Mouse (Mus musculus) T-cell, adult 2 months (primary cell): ENCODE results near the gene Cdon.
"Not testable (repeated sequence)": the region's sequence is repeated elsewhere in the genome, so short reads cannot be mapped to it uniquely, and the experiment has no call there.

Source experiments
- DNase-seq: peaks from one replicate; pipeline ENCODE4 v3.0.0; 2022; ENCODE audit warnings: low spot score

The Cdon gene

DNA sequence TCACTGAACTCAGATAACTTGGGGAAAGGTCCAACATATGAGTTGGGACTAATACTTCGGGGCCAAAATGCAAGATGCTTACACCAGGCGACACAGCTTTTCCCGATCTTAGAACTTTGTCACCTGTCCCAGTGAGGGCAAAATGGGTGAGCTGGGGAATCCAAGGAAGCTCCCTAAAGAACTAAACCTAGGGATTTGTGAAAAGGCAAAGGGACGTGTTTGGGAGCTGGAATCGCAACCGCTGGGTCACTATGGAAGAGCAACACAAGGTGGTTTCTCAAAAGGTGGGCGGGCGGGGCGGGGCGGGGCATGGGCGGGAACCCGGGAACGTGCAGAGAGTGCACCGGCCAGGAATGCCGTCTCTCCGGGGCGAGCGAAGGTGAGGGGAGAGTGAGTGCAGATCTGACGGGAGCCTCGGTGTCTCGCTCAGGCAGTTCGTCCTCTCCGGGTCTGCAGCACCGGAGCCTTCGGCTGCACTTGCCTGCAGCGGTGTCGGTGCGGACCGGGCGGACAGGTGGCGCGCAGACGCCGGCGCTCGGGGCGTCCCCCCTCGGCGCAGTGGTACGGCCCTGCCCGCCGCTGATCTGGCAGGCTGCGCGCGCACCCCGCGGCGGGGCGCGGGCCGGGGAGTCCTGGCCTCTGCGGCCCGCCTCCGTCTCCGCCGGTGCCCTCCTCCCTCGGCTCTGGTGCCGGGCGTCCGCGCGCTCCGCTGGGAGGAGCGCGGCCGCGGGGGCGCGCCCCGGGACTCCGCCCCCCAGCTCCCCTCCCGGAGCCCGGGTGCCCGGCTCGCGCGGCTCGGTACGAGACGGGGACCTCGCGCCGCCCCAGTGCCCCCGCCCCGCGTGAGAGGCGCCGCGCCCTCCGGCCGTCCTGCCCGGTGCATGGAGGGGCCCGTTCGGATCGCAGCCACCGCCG, at the start of gene Cdon:
Gene Cdon (plus strand): TSS at position 324 of the 915 bp plus-strand sequence.
- peak; percentile 89 for DNase-seq

- no peak for DNase-seq
These were observed 48.4 kb upstream of the Cdon start for GRCm38 (mm10) chr9:35372324-35373101.

- DNase-seq: no peak
These were observed 43.0 kb upstream of the Cdon start for GRCm38 (mm10) chr9:35377916-35378315.

DNA sequence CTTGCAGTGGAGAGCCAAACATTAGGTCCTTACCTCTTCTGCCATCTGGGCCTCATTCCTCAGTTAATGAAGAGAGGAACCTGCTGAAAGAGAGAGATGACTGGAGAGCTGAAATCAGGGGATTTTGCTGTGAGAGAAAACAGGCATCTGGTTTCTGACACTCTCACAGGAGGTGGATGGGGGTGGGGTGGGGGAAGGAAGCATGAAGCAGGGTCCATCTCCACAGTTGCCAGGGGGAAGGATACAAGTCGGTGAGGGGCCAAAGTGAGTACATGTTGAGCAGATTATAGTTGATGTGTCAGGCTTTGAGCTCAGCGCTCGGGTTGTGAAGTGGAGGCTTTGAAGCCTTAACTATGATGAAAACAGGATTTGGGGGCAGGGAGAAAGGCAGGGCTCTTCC, 41.9 kb upstream of the Cdon start:
- DNase-seq: no peak

GRCm38 (mm10) chr9:35399896-35400295, 21.0 kb upstream of the Cdon start:
- DNase-seq: no peak

DNA sequence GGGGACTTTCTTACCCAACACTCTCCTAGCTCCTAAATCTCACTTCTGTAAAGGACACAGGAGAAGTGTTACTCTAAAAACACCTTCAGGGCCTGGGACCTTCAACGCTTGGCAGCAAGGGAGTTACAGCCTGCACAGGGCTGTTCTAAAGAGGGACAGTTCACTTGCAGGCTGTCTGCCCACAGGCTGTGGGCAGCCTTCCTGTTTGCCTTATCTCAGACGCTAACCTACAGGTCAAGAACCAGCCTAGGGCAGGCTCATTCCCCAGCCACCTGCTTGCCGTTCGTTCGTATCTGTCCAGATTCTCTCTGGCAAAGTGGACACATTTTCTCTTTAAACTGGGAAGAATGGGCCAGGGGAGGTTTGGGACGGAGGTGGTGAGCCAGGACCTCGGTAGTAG, 20.5 kb upstream of the Cdon start:
- DNase-seq: no peak

DNA sequence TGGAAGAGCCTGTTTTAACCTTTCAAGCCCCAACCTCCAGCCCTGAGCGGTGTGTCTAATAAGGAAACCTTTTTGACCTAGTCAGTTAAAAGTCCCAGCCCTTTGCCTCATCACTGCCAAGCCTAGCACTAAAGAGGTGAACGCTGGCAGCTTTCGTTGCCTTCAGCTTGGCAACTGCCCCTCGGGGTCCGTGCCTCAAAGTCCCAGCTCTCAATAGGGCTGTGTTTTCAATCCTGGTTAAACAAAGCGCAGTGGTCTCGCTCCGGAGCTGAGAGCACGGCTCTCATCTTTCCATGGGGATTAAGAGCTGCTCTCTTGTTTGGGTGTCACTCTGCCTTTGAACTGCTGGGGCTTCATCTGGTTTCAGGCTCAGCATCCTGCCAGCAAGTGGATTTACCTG, 20.1 kb upstream of the Cdon start:
- no peak for DNase-seq

DNA sequence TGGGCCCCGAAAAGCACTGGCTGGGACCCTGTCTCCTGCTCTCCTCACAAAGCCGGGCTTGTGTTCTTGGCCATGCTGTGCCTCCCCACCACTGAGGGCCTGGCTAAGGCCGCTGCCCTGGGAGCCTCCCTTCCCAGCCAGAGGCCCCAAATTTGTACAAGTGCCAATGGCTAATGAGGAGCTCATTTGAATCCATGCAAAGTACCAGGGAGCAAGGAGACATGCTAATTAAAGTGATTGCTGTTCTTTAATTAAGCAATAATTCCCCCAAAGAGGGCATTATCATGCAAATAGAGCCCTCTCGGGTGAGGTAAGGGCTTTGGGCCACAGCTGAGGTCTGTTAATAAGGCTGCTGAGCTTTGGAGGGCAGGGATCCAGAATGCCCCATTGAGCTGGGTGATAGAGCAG, 18.3 kb upstream of the Cdon start:
- no peak for DNase-seq

- DNase-seq: no peak
These were observed 17.4 kb upstream of the Cdon start for GRCm38 (mm10) chr9:35403490-35403889.

- no peak for DNase-seq
These were observed 15.7 kb upstream of the Cdon start for GRCm38 (mm10) chr9:35405038-35405905.

DNA sequence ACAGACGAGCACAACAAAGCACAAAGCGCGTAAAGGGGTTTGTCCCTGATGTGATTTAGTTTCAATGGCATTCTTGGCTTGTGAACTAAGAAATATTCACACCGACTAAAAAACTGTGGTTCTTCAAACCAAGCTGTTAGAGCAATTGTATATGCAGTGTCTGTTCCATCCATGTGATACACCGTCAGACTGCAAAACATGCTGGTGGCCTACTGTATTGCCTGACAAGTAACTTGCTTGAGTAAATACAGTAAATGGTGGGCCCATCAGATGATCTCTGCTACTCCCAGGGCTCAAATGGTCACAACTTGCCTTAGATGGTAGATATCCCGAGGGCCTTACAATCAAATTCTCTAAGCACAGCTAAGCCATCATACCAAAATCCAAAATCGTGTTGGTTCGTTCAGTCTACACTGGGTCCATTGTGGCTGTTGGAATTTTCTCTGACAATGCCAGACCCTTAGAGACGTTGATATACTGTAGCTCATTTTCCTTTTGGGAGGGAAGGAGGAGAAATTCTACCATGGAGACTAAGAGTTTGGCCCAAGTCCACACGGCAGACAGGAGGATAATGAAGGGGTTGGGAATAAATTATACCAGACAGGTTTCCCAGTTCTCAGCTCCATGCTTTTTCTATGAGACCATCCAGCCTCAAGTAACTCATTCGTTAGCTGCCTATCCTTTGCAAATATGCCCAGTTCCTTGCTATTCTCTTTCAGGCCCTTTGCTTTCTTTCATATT, 9.5 kb upstream of the Cdon start:
- DNase-seq: no peak

DNA sequence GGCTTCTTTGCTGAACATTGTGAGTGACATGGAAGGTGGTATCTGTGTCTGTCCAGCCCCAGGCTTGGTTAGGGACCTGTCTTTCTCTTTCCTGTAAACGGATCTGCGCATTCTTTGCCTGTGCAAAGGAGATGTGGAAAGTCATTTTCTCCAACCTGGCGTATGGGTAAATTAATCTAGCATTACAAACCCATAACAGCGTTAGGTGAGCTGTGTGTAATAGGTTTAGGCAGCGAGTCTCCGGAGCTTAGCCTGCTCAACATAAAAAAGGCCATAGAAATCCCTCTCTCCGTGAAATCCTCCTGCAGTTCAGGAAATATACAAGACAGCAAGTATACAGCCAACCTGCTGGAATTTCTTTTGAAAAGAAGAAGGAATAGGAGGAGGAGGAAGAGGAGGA, 9.0 kb upstream of the Cdon start:
- no peak for DNase-seq

DNA sequence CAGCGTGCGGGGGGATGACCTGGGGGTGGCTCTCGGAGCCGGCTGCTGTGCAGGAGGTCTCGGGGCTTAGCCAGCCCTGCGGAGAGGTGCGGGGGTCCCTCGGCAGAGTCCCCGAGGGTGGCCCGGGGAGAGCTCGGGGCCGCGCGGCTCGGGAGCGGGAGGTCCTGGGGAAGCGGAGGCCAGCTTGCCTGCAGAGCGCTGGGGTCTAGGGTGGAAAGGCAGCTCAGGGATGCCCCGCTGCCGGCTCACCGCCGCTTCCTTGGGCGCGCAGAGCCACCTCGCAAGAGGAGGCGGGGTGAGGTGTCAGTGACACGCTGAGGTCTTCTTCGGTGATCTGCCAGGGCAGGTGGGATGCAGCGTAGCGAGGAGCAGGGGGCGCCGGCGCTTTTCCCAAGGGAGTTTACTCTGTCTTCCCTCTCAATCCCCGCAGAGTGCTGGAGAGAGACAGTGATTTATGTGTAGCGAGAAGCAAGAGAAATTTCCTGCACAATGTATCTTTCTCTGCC, 855 bp downstream of the Cdon start:
- peak; percentile 71 for DNase-seq

DNA sequence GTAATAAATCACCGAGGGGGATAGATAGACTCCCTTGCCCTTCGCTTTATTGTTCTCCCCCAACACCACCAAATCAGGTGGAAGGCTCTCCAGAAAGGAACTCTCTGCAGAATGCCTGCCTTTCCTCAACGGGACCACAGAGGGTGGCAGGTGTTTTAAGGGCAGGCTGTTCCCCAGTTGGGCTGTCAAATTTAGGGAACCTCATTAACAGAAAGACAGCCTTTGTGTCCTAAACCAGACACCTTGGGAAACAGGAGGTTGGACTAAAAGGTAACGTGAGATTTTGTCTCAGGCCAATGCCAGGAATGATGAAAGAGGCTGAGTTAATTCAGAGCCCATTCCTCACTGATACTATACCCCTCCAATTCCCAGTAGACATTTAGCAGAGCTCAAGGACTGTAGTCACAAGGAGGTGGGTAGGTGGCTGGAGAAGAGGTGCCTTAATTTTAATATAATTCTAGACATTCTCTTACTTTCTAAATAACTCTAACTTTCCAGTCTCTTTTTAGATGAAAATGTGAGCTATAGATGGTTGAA, 1.5 kb downstream of the Cdon start:
- DNase-seq: no peak

- DNase-seq: peak; percentile 52
These were observed 2.3 kb downstream of the Cdon start for GRCm38 (mm10) chr9:35423265-35423664.

GRCm38 (mm10) chr9:35424671-35425070, 3.7 kb downstream of the Cdon start:
- no peak for DNase-seq

DNA sequence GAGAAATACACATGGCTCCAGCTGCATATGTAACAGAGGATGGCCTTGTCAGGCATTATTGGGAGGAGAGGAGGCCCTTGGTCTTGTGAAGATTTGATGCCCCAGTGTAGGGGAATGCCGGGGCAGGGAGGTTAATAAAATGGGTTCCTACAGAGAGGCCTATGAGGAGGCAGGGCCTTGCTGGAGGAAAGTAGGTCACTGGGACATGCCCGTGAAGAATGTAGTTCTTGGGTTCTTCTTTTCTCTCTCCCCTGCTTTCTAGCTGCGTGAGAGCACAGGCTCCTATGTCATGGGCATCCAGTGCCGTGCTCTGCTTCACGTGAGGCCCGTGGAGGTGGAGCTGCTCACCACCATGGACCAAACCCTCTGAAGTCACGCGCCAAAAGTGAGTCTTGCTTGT, 9.5 kb downstream of the Cdon start:
- DNase-seq: no peak

DNA sequence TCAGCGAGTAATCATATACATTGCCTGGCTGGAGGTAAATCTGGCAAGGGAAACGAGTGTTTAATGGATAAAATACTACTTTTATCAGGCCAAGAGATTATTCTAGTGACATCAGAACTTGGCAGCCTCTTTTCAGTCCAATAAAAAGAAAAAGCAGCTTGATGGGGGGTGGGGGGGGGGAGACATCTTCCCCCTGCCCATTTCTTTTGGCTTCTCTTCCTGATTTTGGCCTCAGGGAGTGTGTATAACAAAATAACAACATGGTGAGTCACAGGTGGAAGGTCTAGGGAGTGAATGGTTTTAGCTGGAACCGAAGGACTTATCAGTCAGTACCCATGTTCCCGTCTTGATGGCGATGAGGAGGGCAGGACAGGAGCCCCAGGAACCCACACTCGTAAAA, 10.5 kb downstream of the Cdon start:
- no peak for DNase-seq

GRCm38 (mm10) chr9:35432717-35433297, 11.9 kb downstream of the Cdon start:
- not testable (repeated sequence) for DNase-seq

GRCm38 (mm10) chr9:35434340-35434739, 13.4 kb downstream of the Cdon start:
- DNase-seq: no peak

GRCm38 (mm10) chr9:35435565-35435964, 14.6 kb downstream of the Cdon start:
- DNase-seq: no peak
